Mouse (Mus musculus): ENCODE results near the gene Bcl7c. TPM values are rescaled to one million over a fixed set of nuclear protein-coding genes. Genes with fewer than 3 reads are reported as not detected.

The Bcl7c gene
- total and polyA plus RNA-seq, 3 experiments: 28.0 to 71.3 (median 60.5) TPM

GRCm38 (mm10) chr7:127748235-127748560 is 39.5 kb upstream of the Bcl7c start:
- no peak overlapping the region for H3K4me3 ChIP-seq (replicated peaks in 1 of 3; ENCODE audit: low read depth in 2 of 3, low read length in 2 of 3, poor library complexity in 1 of 3)
- no peak for DNase-seq (ENCODE audit: extremely low read depth)
- H3K27ac ChIP-seq (ENCODE audit: insufficient read depth, low read depth): no peak overlapping the region
- H3K79me2 ChIP-seq (replicated peaks; ENCODE audit: control insufficient read depth, extremely low read depth, insufficient read depth, poor library complexity, severe bottlenecking): no peaks in the 10 kb centered on the region
- no peaks in the 10 kb centered on the region for H3K9me3 ChIP-seq (replicated peaks; ENCODE audit: low read length)
- no peaks in the 10 kb centered on the region for H3K27me3 ChIP-seq (replicated peaks)
- dilution Hi-C loops (cut with MboI; ENCODE audit: extremely low pct_ligation_motif_present, extremely low pct_unique_long_range_greater_than_20kb, low sequenced_read_pairs): no loop called here
- H3K9ac ChIP-seq (ENCODE audit: insufficient read depth, low read depth): no peak overlapping the region
- H3K4me1 ChIP-seq (ENCODE audit: control insufficient read depth in 1 of 2, insufficient read depth in 2 of 2): peaks cover 4 to 23% of the 10 kb centered on the region in 2 experiments; a peak in 3 of 4 replicates
- peaks cover 42 to 56% of the 10 kb centered on the region in 2 experiments for H3K36me3 ChIP-seq (replicated peaks in 1 of 2; ENCODE audit: control insufficient read depth in 1 of 2, insufficient read depth in 1 of 2, low read length in 1 of 2)
- TF ChIP-seq TBP (conservative IDR thresholded peaks at IDR 0.05; ENCODE audit: low read depth, low read length) (no peak), TCF12 (IDR thresholded peaks at IDR 0.05; ENCODE audit: low read depth, low read length) (no peak), JUND (conservative IDR thresholded peaks at IDR 0.05; ENCODE audit: low read depth, low read length) (no peak), ZKSCAN1 (IDR thresholded peaks at IDR 0.05; ENCODE audit: borderline replicate concordance, low read depth, low read length) (no peak), IRF4 (IDR thresholded peaks at IDR 0.05; ENCODE audit: low read depth, low read length) (no peak), PAX5 (IDR thresholded peaks at IDR 0.05; ENCODE audit: low read length) (no peak), ETS1 (conservative IDR thresholded peaks at IDR 0.05; ENCODE audit: low read depth, low read length) (no peak), EP300 (IDR thresholded peaks at IDR 0.05; ENCODE audit: low read length) (no peak), USF1 (IDR thresholded peaks at IDR 0.05; ENCODE audit: low read depth, low read length) (no peak), BHLHE40 (IDR thresholded peaks at IDR 0.05; ENCODE audit: low read depth, low read length) (no peak), MEF2A (IDR thresholded peaks at IDR 0.05; ENCODE audit: borderline replicate concordance, low read depth, low read length) (no peak), HCFC1 (IDR thresholded peaks at IDR 0.05; ENCODE audit: low read depth, low read length) (no peak), GABPA (IDR thresholded peaks at IDR 0.05; ENCODE audit: insufficient replicate concordance, low read depth, low read length) (no peak), CHD2 (IDR thresholded peaks at IDR 0.05; ENCODE audit: low read length) (no peak), MXI1 (IDR thresholded peaks at IDR 0.05; ENCODE audit: low read depth, low read length) (no peak), USF2 (conservative IDR thresholded peaks at IDR 0.05; ENCODE audit: low read depth, low read length) (no peak), NELFE (IDR thresholded peaks at IDR 0.05; ENCODE audit: low read depth, low read length) (no peak), ZC3H11A (IDR thresholded peaks at IDR 0.05; ENCODE audit: low read depth, low read length) (no peak), E2F4 (IDR thresholded peaks at IDR 0.05; ENCODE audit: insufficient replicate concordance, low read depth, low read length) (no peak)
- no peak overlapping the region for H3K4me2 ChIP-seq (ENCODE audit: insufficient read depth, low read depth, poor library complexity, severe bottlenecking)
- in situ Hi-C loops (cut with MboI; ENCODE audit: low pct_ligation_motif_present, low pct_unique_long_range_greater_than_20kb, low sequenced_read_pairs): no loop called here

- dilution Hi-C loops (cut with MboI; ENCODE audit: extremely low pct_ligation_motif_present, extremely low pct_unique_long_range_greater_than_20kb, low sequenced_read_pairs) (no loop called here), in situ Hi-C loops (cut with MboI; ENCODE audit: low pct_ligation_motif_present, low pct_unique_long_range_greater_than_20kb, low sequenced_read_pairs) (no loop called here)
- no peak overlapping the region for H3K27ac ChIP-seq (ENCODE audit: insufficient read depth, low read depth)
- H3K4me2 ChIP-seq (ENCODE audit: insufficient read depth, low read depth, poor library complexity, severe bottlenecking): no peak overlapping the region
- no peaks in the 10 kb centered on the region for H3K9me3 ChIP-seq (replicated peaks; ENCODE audit: low read length)
- H3K4me1 ChIP-seq (ENCODE audit: control insufficient read depth in 1 of 2, insufficient read depth in 2 of 2): peaks cover 4 to 18% of the 10 kb centered on the region in 2 experiments; a peak in 3 of 4 replicates
- H3K36me3 ChIP-seq (replicated peaks in 1 of 2; ENCODE audit: control insufficient read depth in 1 of 2, insufficient read depth in 1 of 2, low read length in 1 of 2): peaks cover 37 to 51% of the 10 kb centered on the region in 2 experiments
- DNase-seq (ENCODE audit: extremely low read depth): no peak
- no peak for TF ChIP-seq HCFC1 (IDR thresholded peaks at IDR 0.05; ENCODE audit: low read depth, low read length)
- TF ChIP-seq CTCF (conservative IDR thresholded peaks at IDR 0.05 in 1 of 2, IDR thresholded peaks at IDR 0.05 in 1 of 2; ENCODE audit: low read depth in 2 of 2, low read length in 2 of 2): no peak
- no peak for TF ChIP-seq NRF1 (IDR thresholded peaks at IDR 0.05; ENCODE audit: low read depth, low read length)
- TF ChIP-seq POLR2AphosphoS2 (IDR thresholded peaks at IDR 0.05; ENCODE audit: low read depth, low read length): no peak
- no peak for TF ChIP-seq TCF12 (IDR thresholded peaks at IDR 0.05; ENCODE audit: low read depth, low read length)
- no peak for TF ChIP-seq USF2 (conservative IDR thresholded peaks at IDR 0.05; ENCODE audit: low read depth, low read length)
- no peak for TF ChIP-seq E2F4 (IDR thresholded peaks at IDR 0.05; ENCODE audit: insufficient replicate concordance, low read depth, low read length)
- no peak overlapping the region for H3K9ac ChIP-seq (ENCODE audit: insufficient read depth, low read depth)
- no peaks in the 10 kb centered on the region for H3K79me2 ChIP-seq (replicated peaks; ENCODE audit: control insufficient read depth, extremely low read depth, insufficient read depth, poor library complexity, severe bottlenecking)
- H3K27me3 ChIP-seq (replicated peaks): no peaks in the 10 kb centered on the region
- peak overlapping the region in 1 of 3 experiments; percentile 71 for H3K4me3 ChIP-seq (replicated peaks in 1 of 3; ENCODE audit: low read depth in 2 of 3, low read length in 2 of 3, poor library complexity in 1 of 3)
Observed at GRCm38 (mm10) chr7:127747559-127748234, 39.0 kb upstream of the Bcl7c start.
